Mouse (Mus musculus) adrenal gland, adult 2 months (tissue): ENCODE results near the gene Cxcl9. TPM values are rescaled to one million over a fixed set of nuclear protein-coding genes. Genes with fewer than 3 reads are reported as not detected.

Experiments used
- DNase-seq: peaks from one replicate; pipeline ENCODE4 v3.0.0; 2021
- polyA plus RNA-seq: library from polyadenylated mRNA; depleted of rRNA; stranded (reverse); fragments of >200 nt; gene quantifications from 2 replicates; pipeline ENCODE4 v1.2.3, GENCODE M21; 2012; rRNA removed
- total RNA-seq, 2 experiments: library from RNA; stranded (reverse); gene quantifications; 2 replicates each; pipeline ENCODE4 v1.2.3; 2021

The Cxcl9 gene
- total and polyA plus RNA-seq, 3 experiments = 2.5 to 7.2 (median 2.6) TPM

DNA sequence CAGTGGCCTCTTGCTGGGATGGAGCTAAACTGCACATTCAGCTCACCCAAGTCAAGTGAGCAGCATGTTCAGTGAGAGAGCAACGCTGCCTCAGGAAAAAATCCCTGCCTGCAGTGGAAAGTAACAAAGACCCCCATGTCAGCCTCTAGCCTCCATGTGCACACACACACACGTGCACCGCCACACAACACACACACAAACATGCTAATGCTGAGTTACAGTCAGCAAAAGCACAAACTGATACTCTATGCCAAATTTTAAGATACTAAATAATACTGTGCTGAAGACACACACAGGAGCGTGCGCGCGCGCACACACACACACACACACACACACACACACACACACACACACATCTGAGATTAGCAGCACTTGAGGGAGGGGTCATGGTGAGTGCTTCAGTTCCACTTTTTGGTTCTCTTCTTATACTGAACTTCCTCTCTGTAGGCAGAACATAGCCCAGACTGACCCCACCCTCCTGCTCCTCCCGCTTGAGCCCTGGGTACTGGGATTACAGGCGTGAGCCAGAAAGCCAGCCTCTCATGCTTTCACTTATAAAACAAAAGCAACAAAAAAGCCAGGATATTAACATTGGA lies 48.8 kb downstream of the Cxcl9 start:
- no peak for DNase-seq

DNA sequence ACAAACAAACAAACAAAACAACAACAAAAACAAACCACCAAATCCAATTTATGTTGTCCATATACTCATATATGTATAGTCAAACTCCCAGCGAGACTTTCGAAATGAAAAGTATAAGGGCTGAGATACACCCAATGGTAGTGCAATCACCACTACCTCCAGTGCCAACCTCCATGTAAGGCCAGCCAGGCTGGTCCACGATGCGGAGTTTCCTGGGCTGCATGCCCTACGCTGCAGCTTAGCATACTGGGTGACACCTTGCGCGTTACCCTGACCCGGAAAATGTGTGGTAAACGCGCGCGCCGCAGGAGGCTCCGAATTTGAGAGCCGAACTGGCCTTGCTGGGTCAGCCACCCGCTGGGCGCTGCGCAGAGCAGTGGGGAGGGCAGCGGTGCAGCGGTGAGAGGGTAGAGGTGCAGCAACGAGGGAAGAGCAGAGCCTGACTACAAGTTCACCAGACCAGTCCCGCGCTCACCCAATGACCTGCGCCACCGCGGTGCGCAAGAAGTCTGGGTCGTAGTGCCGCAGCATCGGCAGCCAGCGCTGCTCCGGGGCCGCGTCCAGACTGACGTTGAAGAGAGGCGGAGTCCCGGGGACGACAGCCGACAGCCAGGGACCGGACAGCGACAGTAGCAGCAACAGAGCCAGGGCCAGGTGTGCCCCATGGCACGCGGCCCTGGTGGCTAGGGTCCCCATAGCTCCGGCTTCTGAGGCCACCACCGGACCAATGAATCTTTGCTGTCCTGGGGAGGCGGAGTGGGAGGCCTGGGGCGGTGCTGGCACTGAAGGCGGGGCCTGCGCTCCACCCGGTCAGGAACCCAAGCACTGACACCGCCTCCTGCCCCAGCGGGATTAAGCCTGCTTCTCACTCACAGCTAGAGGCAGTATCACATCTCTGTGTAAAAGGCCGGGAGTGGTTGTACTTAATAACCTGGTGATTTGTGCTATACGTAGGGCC lies 50.2 kb downstream of the Cxcl9 start, which contains the start of gene Naaa:
Gene Naaa, minus strand, starts transcription at position 734 of the 958 bp plus-strand sequence.
- peak; percentile 95 for DNase-seq

Other genes starting within 250 kb of the Cxcl9 start
- 100 to 1,000 TPM; 142 to 168 TPM for gene G3bp2, start 244.4 kb downstream of the Cxcl9 start, total RNA-seq
- gene G3bp2, start 244.4 kb downstream of the Cxcl9 start, polyA plus RNA-seq = 9.7 and 12.5 TPM in 2 replicates
- gene Uso1, start 190.1 kb downstream of the Cxcl9 start, total RNA-seq = 100 to 1,000 TPM in 1 of 2 experiments, 10 to 100 TPM in 1; 88.8 to 113 TPM
- gene Uso1, start 190.1 kb downstream of the Cxcl9 start, polyA plus RNA-seq = 22.8 and 35.4 TPM in 2 replicates
- gene U90926, start 112.7 kb downstream of the Cxcl9 start, total RNA-seq = not detected
- gene U90926, start 112.7 kb downstream of the Cxcl9 start, polyA plus RNA-seq = not detected in 2 replicates
- gene Ppef2, start 71.8 kb downstream of the Cxcl9 start, total RNA-seq = under 1 TPM in 1 of 2 experiments, not detected in 1; 0.12 TPM
- 0.16 and 0.24 TPM in 2 replicates for gene Ppef2, start 71.8 kb downstream of the Cxcl9 start, polyA plus RNA-seq
- gene Naaa, start 49.9 kb downstream of the Cxcl9 start, total RNA-seq = 10 to 100 TPM; 20.1 to 29.4 TPM
- gene Naaa, start 49.9 kb downstream of the Cxcl9 start, polyA plus RNA-seq = 33.6 and 42.7 TPM in 2 replicates
- gene Sdad1, start 17.6 kb downstream of the Cxcl9 start, total RNA-seq = 10 to 100 TPM; 25.0 to 39.1 TPM
- 11.2 and 13.2 TPM in 2 replicates for gene Sdad1, start 17.6 kb downstream of the Cxcl9 start, polyA plus RNA-seq
- 10 to 100 TPM; 39.2 to 58.2 TPM for gene Art3, start 3.7 kb upstream of the Cxcl9 start, total RNA-seq
- gene Art3, start 3.7 kb upstream of the Cxcl9 start, polyA plus RNA-seq = 2.6 and 3.1 TPM in 2 replicates
- gene Cxcl10, start 20.8 kb upstream of the Cxcl9 start, total RNA-seq = under 1 TPM; 0.43 to 0.73 TPM
- gene Cxcl10, start 20.8 kb upstream of the Cxcl9 start, polyA plus RNA-seq = 1.7 and 3.6 TPM in 2 replicates
- gene Nup54, start 107.1 kb upstream of the Cxcl9 start, total RNA-seq = 10 to 100 TPM; 27.3 to 29.3 TPM
- gene Nup54, start 107.1 kb upstream of the Cxcl9 start, polyA plus RNA-seq = 4.5 and 7.0 TPM in 2 replicates
- gene Scarb2, start 178.8 kb upstream of the Cxcl9 start, total RNA-seq = 10 to 100 TPM; 58.7 to 79.0 TPM
- 18.1 and 19.6 TPM in 2 replicates for gene Scarb2, start 178.8 kb upstream of the Cxcl9 start, polyA plus RNA-seq
- not detected for gene Fam47e, start 227.0 kb upstream of the Cxcl9 start, total RNA-seq
- gene Fam47e, start 227.0 kb upstream of the Cxcl9 start, polyA plus RNA-seq = not detected in 2 replicates